Mouse (Mus musculus) inflammation-experienced regulatory T-cells, adult 6 months (primary cell): ENCODE results near the gene Rpl41. TPM values are rescaled to one million over a fixed set of nuclear protein-coding genes. Genes with fewer than 3 reads are reported as not detected.
"Not testable (repeated sequence)": the region's sequence is repeated elsewhere in the genome, so short reads cannot be mapped to it uniquely, and the experiment has no call there.

Source experiments
- ATAC-seq: one replicate; pipeline ENCODE4 v1.8.0; 2017
- polyA plus RNA-seq, 3 experiments: library from polyadenylated mRNA; unstranded; fragments of 100-300 nt; shearing (Covaris generic); gene quantifications; one replicate each; pipeline ENCODE4 v1.2.1; 2017

Gene Rpl41
- polyA plus RNA-seq, 3 experiments from 2014 or later, result 5,582 to 7,160 (median 6,033) TPM

- not testable (repeated sequence) for ATAC-seq
These were observed 6.5 kb upstream of the Rpl41 start for GRCm38 (mm10) chr10:128555567-128555966.

DNA sequence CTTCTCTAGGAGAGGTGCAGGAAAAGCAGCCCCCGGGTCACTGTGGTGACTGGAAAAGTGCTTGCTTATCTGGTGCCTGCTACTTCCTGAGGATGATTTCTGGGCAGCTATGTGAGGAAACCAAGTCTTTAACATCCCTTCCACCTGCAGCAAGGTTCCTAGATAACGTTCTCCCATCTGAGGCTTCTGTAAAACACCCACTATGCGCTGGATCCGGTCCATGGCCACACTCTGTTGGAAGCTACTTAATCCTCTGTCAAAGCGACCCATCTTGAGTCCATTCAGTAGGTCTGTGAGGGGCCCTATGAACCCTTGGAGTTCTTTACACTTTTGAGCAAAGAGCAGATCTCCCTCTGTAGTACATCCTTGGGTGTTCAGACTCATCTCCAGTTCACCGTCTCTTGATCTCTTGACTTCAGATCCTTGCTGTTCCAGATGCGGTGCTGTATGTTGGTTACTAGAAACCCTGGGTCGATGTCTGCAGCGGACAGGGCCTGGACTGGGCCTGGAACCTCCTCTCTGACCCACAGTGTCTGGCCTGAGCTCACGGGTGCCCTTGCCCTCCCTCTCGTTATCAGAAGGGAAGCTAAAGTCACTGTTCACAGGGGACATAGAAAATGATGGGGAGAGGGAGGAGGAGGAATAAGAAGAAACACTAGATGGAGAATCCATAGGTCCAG, 1.2 kb upstream of the Rpl41 start:
- ATAC-seq, result not testable (repeated sequence)

DNA sequence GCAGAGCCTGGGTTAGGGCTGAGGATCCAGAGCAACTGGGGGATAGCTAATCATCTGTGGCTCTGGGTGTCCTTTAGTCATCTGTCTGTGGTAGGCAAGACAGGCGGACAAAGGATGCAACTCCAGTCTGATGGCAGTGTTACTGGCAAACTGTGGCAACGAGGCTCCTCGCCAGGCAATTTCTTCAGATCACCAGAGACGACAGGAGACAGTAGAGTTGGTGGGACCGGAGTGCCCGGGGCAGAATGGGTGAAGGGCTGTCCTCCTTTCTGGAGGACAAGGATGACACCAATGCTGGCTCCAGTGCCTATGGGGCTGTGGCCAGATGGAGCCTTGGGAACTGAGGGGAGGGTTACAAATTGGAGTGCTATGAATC, 565 bp upstream of the Rpl41 start:
- ATAC-seq, result not testable (repeated sequence)

- ATAC-seq, result not testable (repeated sequence)
These were observed 884 bp downstream of the Rpl41 start for GRCm38 (mm10) chr10:128548051-128548791.

DNA sequence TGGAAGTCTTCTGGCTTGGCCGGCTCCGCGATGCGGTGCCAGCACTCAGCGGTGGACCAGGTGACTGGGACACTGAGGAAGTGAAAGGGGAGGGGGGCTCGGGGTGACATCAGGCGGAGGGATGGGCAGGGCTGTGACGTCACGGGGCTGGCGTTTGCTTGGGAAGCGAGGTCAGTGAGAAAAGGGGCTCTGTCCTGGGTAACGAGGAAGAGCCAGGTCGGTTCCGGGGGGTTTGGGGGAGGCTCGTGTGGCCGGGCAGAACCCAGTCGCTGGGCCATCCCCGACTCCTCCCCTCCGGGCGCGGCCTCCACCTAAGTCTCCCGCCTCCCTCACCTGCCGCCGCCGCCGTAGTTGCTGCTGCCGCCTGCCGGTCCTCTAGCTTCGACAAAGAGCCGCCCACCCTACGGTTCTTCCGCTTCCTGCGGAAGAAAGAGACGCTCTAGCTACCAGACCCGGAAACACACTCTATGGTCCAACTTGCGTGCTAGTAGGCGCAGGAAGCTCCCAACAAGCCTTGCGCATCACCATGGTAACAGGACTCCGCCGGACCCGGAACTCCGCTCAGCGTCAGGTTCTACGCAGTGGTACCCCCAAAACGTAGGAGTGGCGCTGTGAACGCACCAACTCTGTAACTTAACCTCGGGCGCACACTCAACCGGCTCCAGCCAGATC, 1.6 kb downstream of the Rpl41 start, which contains the start of gene Zc3h10:
Gene Zc3h10, minus strand, starts transcription at position 414 of the 672 bp plus-strand sequence.
- ATAC-seq, result peak; percentile 74

GRCm38 (mm10) chr10:128546787-128547186, 2.3 kb downstream of the Rpl41 start:
- ATAC-seq, result no peak

DNA sequence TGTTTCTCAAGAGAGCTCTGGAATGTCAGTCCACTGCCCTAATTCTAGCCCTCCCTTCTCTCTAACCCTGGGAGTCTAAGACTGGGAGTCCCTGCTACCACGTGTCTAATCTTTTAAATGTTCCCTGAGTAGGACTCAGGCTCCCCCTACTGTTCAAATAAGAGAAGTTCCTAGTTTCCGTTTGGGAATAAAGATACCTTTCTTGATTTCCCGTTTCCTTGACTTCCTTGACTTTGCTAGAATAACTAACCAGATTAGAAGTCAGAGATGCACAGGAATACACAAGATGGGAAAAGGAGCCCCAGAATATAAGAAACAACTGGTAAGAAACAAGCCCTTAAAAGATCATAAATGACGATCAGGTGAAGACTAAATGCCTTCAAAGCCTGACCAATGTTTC, 2.7 kb downstream of the Rpl41 start:
- no peak for ATAC-seq

DNA sequence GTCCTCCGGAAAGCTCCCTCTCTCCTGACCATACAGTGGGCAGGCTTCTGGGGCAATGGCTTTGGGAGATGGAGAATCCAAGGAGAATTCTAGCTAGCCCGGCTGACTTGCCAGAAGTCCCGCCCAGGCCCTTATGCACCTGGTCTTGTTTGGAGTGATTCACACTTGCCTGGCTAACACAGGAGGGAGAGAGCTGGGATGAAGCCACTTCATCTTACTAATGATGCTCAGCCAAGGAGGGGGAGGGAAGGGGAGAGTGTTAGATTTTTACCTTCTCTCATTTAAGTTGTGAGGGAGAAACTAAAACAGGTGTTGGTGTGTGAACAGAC, 3.6 kb downstream of the Rpl41 start:
- no peak for ATAC-seq

- no peak for ATAC-seq
These were observed 4.2 kb downstream of the Rpl41 start for GRCm38 (mm10) chr10:128544674-128545569.

GRCm38 (mm10) chr10:128544151-128544657, 4.9 kb downstream of the Rpl41 start:
- no peak for ATAC-seq

DNA sequence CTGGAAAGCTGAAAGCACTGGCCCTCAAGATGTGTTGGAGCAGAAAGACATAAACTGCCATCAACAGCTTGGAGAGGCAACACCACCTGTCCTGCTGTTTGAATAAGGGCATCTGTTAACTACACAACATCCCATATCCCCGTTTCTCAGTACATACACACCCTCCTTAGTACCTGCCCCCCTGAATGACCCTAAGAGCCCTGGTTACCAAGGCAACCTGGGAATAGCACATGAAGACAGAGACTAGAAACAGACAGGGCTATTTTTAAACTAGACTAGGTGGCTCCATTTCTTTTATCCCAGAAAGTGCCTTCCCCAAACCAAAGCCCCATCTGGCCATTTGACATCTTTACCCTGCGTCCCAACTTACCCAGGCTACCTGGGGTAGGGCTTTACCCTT, 6.0 kb downstream of the Rpl41 start:
- ATAC-seq, result no peak

- no peak for ATAC-seq
These were observed 10.7 kb downstream of the Rpl41 start for GRCm38 (mm10) chr10:128538340-128538870.

- ATAC-seq, result peak; percentile 96
These were observed 12.7 kb downstream of the Rpl41 start for GRCm38 (mm10) chr10:128536266-128536940.

DNA sequence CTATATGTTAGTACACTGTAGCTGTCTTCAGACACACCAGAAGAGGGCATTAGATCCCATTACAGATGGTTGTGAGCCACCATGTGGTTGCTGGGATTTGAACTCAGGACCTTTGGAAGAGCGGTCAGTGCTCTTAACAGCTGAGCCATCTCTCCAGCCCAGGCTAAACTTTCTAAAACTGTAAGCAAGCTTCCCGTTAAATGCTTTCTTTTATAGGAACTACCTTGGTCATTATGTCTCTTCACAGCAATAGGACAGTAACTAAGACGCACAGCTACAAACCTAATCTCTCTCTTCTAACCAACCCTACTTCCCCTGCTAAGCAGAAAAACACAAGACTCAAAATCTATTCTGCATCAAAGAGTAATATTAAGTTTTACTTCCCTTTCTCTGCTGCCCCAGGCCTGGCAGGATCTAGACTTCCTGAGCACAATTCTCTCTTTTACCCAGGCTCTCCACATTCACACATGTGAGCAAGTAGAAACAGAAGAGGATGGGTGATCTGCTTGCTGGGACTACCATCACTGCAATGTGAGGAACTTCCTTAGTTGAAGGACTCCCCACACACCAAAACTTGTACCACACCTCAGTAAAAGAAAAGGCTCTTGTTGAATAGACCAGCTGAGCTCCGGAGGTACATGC, 13.4 kb downstream of the Rpl41 start:
- ATAC-seq, result peak; percentile 33

DNA sequence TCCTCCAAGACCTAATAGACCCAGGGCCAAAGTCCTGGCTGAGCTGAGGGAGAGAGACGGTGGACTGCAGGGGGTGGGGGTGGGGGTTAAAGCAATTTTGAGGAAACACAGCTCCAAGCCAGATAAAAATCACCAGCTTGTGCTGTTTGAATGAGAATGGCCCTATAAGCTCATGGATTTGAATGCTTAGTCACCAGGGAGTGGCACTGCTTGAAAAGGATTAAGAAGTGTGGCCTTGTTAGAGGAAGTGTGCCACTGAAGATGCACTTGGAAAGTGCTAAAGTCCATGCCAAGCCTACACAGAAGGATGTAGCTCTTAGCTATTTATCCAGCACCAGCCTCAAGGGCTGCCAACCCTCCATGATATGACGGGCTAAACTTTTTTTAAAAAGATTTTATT, 13.9 kb downstream of the Rpl41 start:
- ATAC-seq, result no peak

DNA sequence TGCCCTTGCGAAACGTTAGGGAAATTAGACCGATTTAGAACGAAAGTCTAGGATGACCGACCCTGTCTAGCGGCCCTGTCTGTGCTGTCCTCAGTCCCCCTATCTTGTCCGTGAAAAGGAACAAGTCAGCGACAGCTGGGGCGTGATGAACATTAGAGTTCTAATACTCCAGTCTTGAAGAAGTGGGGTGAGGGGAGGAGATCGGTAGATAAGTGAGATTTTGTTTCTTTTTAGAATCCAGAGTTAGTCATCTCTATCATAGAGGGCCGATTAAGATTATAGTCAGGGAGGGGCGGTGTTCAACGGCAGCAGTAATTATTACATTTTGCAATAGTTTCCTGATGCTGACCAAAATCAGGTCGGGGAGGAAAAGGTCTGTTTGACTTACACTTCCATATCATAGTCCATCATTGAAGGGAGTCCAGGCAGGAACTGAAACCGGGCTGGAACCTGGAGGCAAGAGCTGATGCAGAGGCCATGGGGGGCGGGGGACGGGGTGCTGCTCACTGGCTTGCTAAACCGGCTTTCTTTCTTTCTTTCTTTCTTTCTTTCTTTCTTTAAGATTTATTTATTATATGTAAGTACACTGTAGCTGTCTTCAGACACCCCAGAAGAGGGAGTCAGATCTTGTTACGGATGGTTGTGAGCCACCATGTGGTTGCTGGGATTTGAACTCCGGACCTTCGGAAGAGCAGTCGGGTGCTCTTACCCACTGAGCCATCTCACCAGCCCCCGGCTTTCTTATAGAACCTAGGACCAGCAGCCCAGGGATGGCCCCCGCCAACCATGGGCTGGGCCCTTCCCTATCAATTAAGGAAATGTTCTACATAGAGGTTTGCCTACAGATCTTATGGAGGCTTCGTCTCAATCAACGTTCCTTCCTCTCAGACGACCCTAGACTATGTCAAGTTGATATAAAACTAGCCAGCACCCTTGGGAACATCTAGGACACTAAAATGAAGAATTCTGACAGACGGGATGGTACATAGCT, 22.4 kb downstream of the Rpl41 start:
- peak; percentile 10 for ATAC-seq

DNA sequence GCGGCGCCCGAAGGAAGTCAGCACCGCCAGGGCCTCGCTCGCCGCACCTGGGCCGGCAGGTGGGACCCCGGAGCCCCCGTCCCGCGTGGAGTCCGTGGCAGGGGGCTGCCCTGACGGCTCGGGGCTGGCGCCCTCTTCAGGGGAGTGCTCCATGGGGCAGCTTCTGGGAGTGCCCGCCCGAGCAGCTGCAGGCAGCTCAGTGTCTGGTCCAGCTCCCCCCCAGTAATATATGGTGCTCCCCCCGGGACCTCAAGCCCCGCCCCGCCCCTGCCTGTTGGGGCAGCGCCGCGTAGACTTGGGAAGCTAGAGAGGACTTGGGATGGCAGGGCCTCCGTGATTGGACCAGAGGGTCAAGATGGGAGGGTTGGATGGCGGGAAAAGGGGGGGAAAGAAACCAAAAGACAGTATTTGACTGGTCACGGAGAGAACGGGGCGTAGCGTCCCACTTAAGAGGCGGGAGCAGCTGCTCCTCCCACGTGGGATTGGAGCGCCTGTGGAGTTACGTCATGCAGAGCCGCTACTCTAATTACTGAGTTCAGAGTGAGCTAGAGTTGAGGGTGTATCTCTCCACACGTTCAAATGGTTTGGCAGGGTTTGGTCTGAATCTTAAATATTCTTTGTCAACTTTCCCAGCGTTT, 23.3 kb downstream of the Rpl41 start, which contains the start of gene Esyt1:
Gene Esyt1, minus strand, starts transcription at position 201 of the 638 bp plus-strand sequence.
- peak; percentile 86 for ATAC-seq

- peak; percentile 61 for ATAC-seq
These were observed 24.1 kb downstream of the Rpl41 start for GRCm38 (mm10) chr10:128524732-128525662.
